ENCODE assay signal across 18 mouse cellular contexts in the genomic region with DNA sequence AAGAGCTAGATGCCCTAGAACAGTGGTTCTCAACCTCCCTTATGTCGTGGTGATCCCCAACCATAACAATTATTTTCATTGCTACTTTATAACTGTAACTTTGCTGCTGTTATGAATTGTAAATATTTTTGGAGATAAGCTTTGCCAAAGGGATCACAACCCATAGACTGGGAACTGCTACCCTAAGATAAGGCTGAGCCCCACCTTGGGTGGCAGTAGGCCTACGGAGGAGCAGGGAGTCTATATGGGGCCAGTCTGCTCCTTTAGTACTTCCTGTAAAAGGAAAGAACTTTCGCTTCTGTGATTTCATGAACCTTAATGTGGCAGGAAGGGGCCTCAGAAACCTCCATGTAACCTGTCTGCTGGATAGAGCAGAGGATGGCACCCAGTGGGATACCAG.
DNase-seq lines count a peak whose midpoint lies in the region; ATAC-seq and TF ChIP-seq lines count a peak whose summit lies in the region.
"Had no signal": no experiment of that assay in that cellular context is flagged by ENCODE, and none has a peak within 500 bp of the region (broad histone marks: within the 10 kb centered on the region; RNA-seq: fewer than 3 reads in every experiment).

No protein-coding gene starts in this region.

- peaks cover 65% of the 10 kb centered on the region for H3K4me1 ChIP-seq in limb, embryonic 12.5 days (replicated peaks)
- peaks cover 88% of the 10 kb centered on the region for H3K4me1 ChIP-seq in limb, embryonic 10.5 days
- peaks cover 5% of the 10 kb centered on the region; the same call in 1 of the 2 replicates for H3K4me1 ChIP-seq in liver, embryonic 12.5 days
- H3K4me1 ChIP-seq in liver, postnatal 0 days (ENCODE audit: insufficient read depth), result no peaks in the 10 kb centered on the region
- H3K4me1 ChIP-seq in brown adipose tissue, adult 24 weeks (ENCODE audit: control insufficient read depth, insufficient read depth, insufficient read length, low read length), result peaks cover 28% of the 10 kb centered on the region
- H3K4me1 ChIP-seq in liver, embryonic 13.5 days (replicated peaks), result no peaks in the 10 kb centered on the region
- H3K4me1 ChIP-seq in forebrain, embryonic 15.5 days, result peaks cover 38% of the 10 kb centered on the region

- TF ChIP-seq CTCF in liver, postnatal 0 days (IDR thresholded peaks at IDR 0.05; ENCODE audit: low read depth), result no peak

- H3K9me3 ChIP-seq in limb, embryonic 12.5 days, result no peaks in the 10 kb centered on the region
- no peaks in the 10 kb centered on the region for H3K9me3 ChIP-seq in limb, embryonic 10.5 days (replicated peaks)
- no peaks in the 10 kb centered on the region for H3K9me3 ChIP-seq in liver, embryonic 12.5 days (replicated peaks)
- no peaks in the 10 kb centered on the region for H3K9me3 ChIP-seq in liver, postnatal 0 days (ENCODE audit: low read length)
- no peaks in the 10 kb centered on the region for H3K9me3 ChIP-seq in liver, embryonic 13.5 days (replicated peaks)
- no peaks in the 10 kb centered on the region for H3K9me3 ChIP-seq in forebrain, embryonic 15.5 days
- H3K9me3 ChIP-seq: embryonic facial prominence, embryonic 10.5 days; embryonic facial prominence, embryonic 12.5 days; forebrain, embryonic 13.5 days had no signal

- H3K4me2 ChIP-seq in limb, embryonic 12.5 days, result no peak overlapping the region
- no peak overlapping the region for H3K4me2 ChIP-seq in liver, embryonic 12.5 days
- no peak overlapping the region for H3K4me2 ChIP-seq in liver, postnatal 0 days (ENCODE audit: low read depth, low read length)
- no peak overlapping the region for H3K4me2 ChIP-seq in liver, embryonic 13.5 days
- no peak overlapping the region for H3K4me2 ChIP-seq in forebrain, embryonic 15.5 days (replicated peaks)
- H3K4me2 ChIP-seq: embryonic facial prominence, embryonic 12.5 days; forebrain, embryonic 13.5 days had no signal

- no peaks in the 10 kb centered on the region for H3K27me3 ChIP-seq in limb, embryonic 12.5 days
- H3K27me3 ChIP-seq in limb, embryonic 10.5 days (ENCODE audit: low read depth, poor library complexity, severe bottlenecking), result peaks cover 27% of the 10 kb centered on the region
- peaks cover 4% of the 10 kb centered on the region for H3K27me3 ChIP-seq in liver, embryonic 12.5 days (replicated peaks)
- peaks cover 5% of the 10 kb centered on the region; the same call in 1 of the 2 replicates for H3K27me3 ChIP-seq in liver, postnatal 0 days (ENCODE audit: insufficient read depth, low read length)
- H3K27me3 ChIP-seq in liver, embryonic 13.5 days, result no peaks in the 10 kb centered on the region
- H3K27me3 ChIP-seq in forebrain, embryonic 15.5 days, result peaks cover 54% of the 10 kb centered on the region
- H3K27me3 ChIP-seq: embryonic facial prominence, embryonic 12.5 days had no signal

- H3K4me3 ChIP-seq in limb, embryonic 12.5 days (replicated peaks), result no peak overlapping the region
- H3K4me3 ChIP-seq in limb, embryonic 10.5 days, result no peak overlapping the region
- no peak overlapping the region for H3K4me3 ChIP-seq in liver, embryonic 12.5 days
- no peak overlapping the region for H3K4me3 ChIP-seq in liver, postnatal 0 days (ENCODE audit: low read depth, low read length)
- no peak overlapping the region for H3K4me3 ChIP-seq in brown adipose tissue, adult 24 weeks (ENCODE audit: insufficient read depth, low read depth, low read length)
- H3K4me3 ChIP-seq in liver, embryonic 13.5 days (replicated peaks), result no peak overlapping the region
- H3K4me3 ChIP-seq in forebrain, embryonic 15.5 days, result no peak overlapping the region
- H3K4me3 ChIP-seq: embryonic facial prominence, embryonic 10.5 days; embryonic facial prominence, embryonic 12.5 days; forebrain, embryonic 13.5 days had no signal

- peaks cover 77% of the 10 kb centered on the region for H3K36me3 ChIP-seq in limb, embryonic 12.5 days
- peaks cover 44% of the 10 kb centered on the region for H3K36me3 ChIP-seq in limb, embryonic 10.5 days
- no peaks in the 10 kb centered on the region for H3K36me3 ChIP-seq in liver, embryonic 12.5 days
- no peaks in the 10 kb centered on the region for H3K36me3 ChIP-seq in liver, postnatal 0 days (replicated peaks; ENCODE audit: insufficient read depth, low read length)
- no peaks in the 10 kb centered on the region for H3K36me3 ChIP-seq in liver, embryonic 13.5 days
- no peaks in the 10 kb centered on the region for H3K36me3 ChIP-seq in forebrain, embryonic 15.5 days

- no peak for ATAC-seq in limb, embryonic 12.5 days (ENCODE audit: insufficient number of reproducible peaks, insufficient read depth, low FRiP score, low TSS enrichment, low read depth)
- ATAC-seq in liver, embryonic 12.5 days, result peak; percentile 83
- ATAC-seq in liver, postnatal 0 days, result no peak
- peak; percentile 82 for ATAC-seq in liver, embryonic 13.5 days (ENCODE audit: low read depth)
- ATAC-seq in forebrain, embryonic 15.5 days (replicated peaks), result no peak
- ATAC-seq: forebrain, embryonic 13.5 days; forebrain, embryonic 16.5 days had no signal

- H3K27ac ChIP-seq in limb, embryonic 12.5 days, result 0 out of 2 replicates have a peak overlapping the region, but pooled peaks have one; percentile 41
- H3K27ac ChIP-seq in limb, embryonic 10.5 days, result no peak overlapping the region
- no peak overlapping the region for H3K27ac ChIP-seq in liver, embryonic 12.5 days
- no peak overlapping the region for H3K27ac ChIP-seq in liver, postnatal 0 days (ENCODE audit: low read depth)
- H3K27ac ChIP-seq in brown adipose tissue, adult 24 weeks (replicated peaks; ENCODE audit: low read depth, low read length), result peak overlapping the region; percentile 73
- H3K27ac ChIP-seq in liver, embryonic 13.5 days, result no peak overlapping the region
- H3K27ac ChIP-seq in forebrain, embryonic 15.5 days (replicated peaks), result no peak overlapping the region
- H3K27ac ChIP-seq: embryonic facial prominence, embryonic 12.5 days; forebrain, embryonic 13.5 days had no signal

- WGBS in limb, embryonic 12.5 days, result 85% methylated on average over 3 of the region's 3 CpGs
- 86% methylated on average over 3 of the region's 3 CpGs for WGBS in limb, embryonic 10.5 days
- WGBS in liver, embryonic 12.5 days (ENCODE audit: insufficient replicate concordance), result 55% methylated on average over 3 of the region's 3 CpGs
- 53% methylated on average over 3 of the region's 3 CpGs for WGBS in liver, postnatal 0 days (ENCODE audit: insufficient replicate concordance)
- 37% methylated on average over 3 of the region's 3 CpGs for WGBS in liver, embryonic 13.5 days (ENCODE audit: insufficient replicate concordance)
- 95% methylated on average over 3 of the region's 3 CpGs for WGBS in forebrain, embryonic 15.5 days

- no peak overlapping the region for H3K9ac ChIP-seq in limb, embryonic 12.5 days (replicated peaks)
- H3K9ac ChIP-seq in liver, embryonic 12.5 days, result no peak overlapping the region
- no peak overlapping the region for H3K9ac ChIP-seq in liver, postnatal 0 days (replicated peaks)
- H3K9ac ChIP-seq in liver, embryonic 13.5 days, result no peak overlapping the region
- no peak overlapping the region for H3K9ac ChIP-seq in forebrain, embryonic 15.5 days (replicated peaks)
- H3K9ac ChIP-seq: embryonic facial prominence, embryonic 12.5 days; forebrain, embryonic 13.5 days had no signal

- DNase-seq in limb, embryonic 10.5 days (ENCODE audit: low spot score), result no peak
- DNase-seq in liver, postnatal 0 days, result no peak
- no peak for DNase-seq in liver, embryonic 13.5 days
- no peak for DNase-seq in kidney, postnatal 4 days
- DNase-seq: adrenal gland, adult 2 months; adrenal gland, postnatal 25 days; cerebellum, adult 11-12 months; cerebellum, adult 2 months; cerebellum, adult 9-10 months; cerebellum, postnatal 10 days had no signal

- no peak for TF ChIP-seq EP300 in liver, postnatal 0 days (IDR thresholded peaks at IDR 0.05; ENCODE audit: low read depth)

Comparison
In these comparisons a context has a peak if more than half of its experiments do, and no peak if none do; other contexts are left out.
1. ATAC-seq: peak in liver, embryonic 12.5 days (single experiment) and liver, embryonic 13.5 days (single experiment); none in limb, embryonic 12.5 days (single experiment), liver, postnatal 0 days (single experiment) and forebrain, embryonic 15.5 days (single experiment).
2. H3K27ac ChIP-seq: peak in limb, embryonic 12.5 days (single experiment) and brown adipose tissue, adult 24 weeks (single experiment); none in limb, embryonic 10.5 days (single experiment), liver, embryonic 12.5 days (single experiment), liver, postnatal 0 days (single experiment), liver, embryonic 13.5 days (single experiment) and forebrain, embryonic 15.5 days (single experiment).